Mouse (Mus musculus): ENCODE data around the gene Itga2.

The Itga2 gene

GRCm38 (mm10) chr13:114878667-114879066 lies 53.2 kb downstream of the Itga2 start:
- no peak for DNase-seq (ENCODE audit: low spot score)

- DNase-seq (ENCODE audit: low spot score), result no peak
These were observed 55.8 kb downstream of the Itga2 start for GRCm38 (mm10) chr13:114876005-114876520.

GRCm38 (mm10) chr13:114874738-114875137 lies 57.2 kb downstream of the Itga2 start:
- no peak for DNase-seq (ENCODE audit: low spot score)

GRCm38 (mm10) chr13:114857525-114857924 lies 74.4 kb downstream of the Itga2 start:
- no peak for DNase-seq (ENCODE audit: low spot score)

- no peak for DNase-seq (ENCODE audit: low spot score)
These were observed 75.7 kb downstream of the Itga2 start for GRCm38 (mm10) chr13:114856269-114856627.

GRCm38 (mm10) chr13:114855573-114856268 lies 76.2 kb downstream of the Itga2 start:
- no peak for DNase-seq (ENCODE audit: low spot score)

GRCm38 (mm10) chr13:114854428-114854827 lies 77.5 kb downstream of the Itga2 start:
- DNase-seq (ENCODE audit: low spot score), result no peak

GRCm38 (mm10) chr13:114854023-114854422 lies 77.9 kb downstream of the Itga2 start:
- DNase-seq (ENCODE audit: low spot score), result no peak

GRCm38 (mm10) chr13:114853152-114853551 lies 78.7 kb downstream of the Itga2 start:
- no peak for DNase-seq (ENCODE audit: low spot score)

GRCm38 (mm10) chr13:114852264-114853111 lies 79.4 kb downstream of the Itga2 start:
- no peak for DNase-seq (ENCODE audit: low spot score)

- DNase-seq (ENCODE audit: low spot score), result no peak
These were observed 83.0 kb downstream of the Itga2 start for GRCm38 (mm10) chr13:114848945-114849344.

- no peak for DNase-seq (ENCODE audit: low spot score)
These were observed 86.1 kb downstream of the Itga2 start for GRCm38 (mm10) chr13:114845804-114846203.

- DNase-seq (ENCODE audit: low spot score), result no peak
These were observed 88.6 kb downstream of the Itga2 start for GRCm38 (mm10) chr13:114843318-114843717.

- no peak for DNase-seq (ENCODE audit: low spot score)
These were observed 91.4 kb downstream of the Itga2 start for GRCm38 (mm10) chr13:114840545-114840944.

- DNase-seq (ENCODE audit: low spot score), result no peak
These were observed 92.8 kb downstream of the Itga2 start for GRCm38 (mm10) chr13:114839098-114839497.

- DNase-seq (ENCODE audit: low spot score), result no peak
These were observed 93.3 kb downstream of the Itga2 start for GRCm38 (mm10) chr13:114838535-114838990.

- DNase-seq (ENCODE audit: low spot score), result no peak
These were observed 94.8 kb downstream of the Itga2 start for GRCm38 (mm10) chr13:114837061-114837460.

GRCm38 (mm10) chr13:114834580-114834979 lies 97.3 kb downstream of the Itga2 start:
- no peak for DNase-seq (ENCODE audit: low spot score)

- DNase-seq (ENCODE audit: low spot score), result no peak
These were observed 98.5 kb downstream of the Itga2 start for GRCm38 (mm10) chr13:114833351-114833750.

GRCm38 (mm10) chr13:114832761-114833160 lies 99.1 kb downstream of the Itga2 start:
- DNase-seq (ENCODE audit: low spot score), result no peak

GRCm38 (mm10) chr13:114831367-114831833 lies 100.5 kb downstream of the Itga2 start:
- DNase-seq (ENCODE audit: low spot score), result no peak

GRCm38 (mm10) chr13:114825377-114825855 lies 106.5 kb downstream of the Itga2 start:
- no peak for DNase-seq (ENCODE audit: low spot score)

- DNase-seq (ENCODE audit: low spot score), result no peak
These were observed 109.0 kb downstream of the Itga2 start for GRCm38 (mm10) chr13:114822871-114823270.

All from ovary, postnatal 10 days (tissue).